Mouse (Mus musculus) heart, postnatal 36 days (tissue): ENCODE results near the gene Frmd4a. TPM values are rescaled to one million over a fixed set of nuclear protein-coding genes. Genes with fewer than 3 reads are reported as not detected.
"Not testable (repeated sequence)": the region's sequence is repeated elsewhere in the genome, so short reads cannot be mapped to it uniquely, and the experiment has no call there.

ENCODE experiments used
- DNase-seq, 2 experiments: peaks; one replicate each; pipeline ENCODE4 v3.0.0; 2021 to 2022
- intact Hi-C: fragments of 180-260 bp; cut with DNase I; formaldehyde crosslinking; loops from one replicate; pipeline ENCODE4 v1.15.1; 2025
- total RNA-seq, 2 experiments: library from RNA; stranded (reverse); gene quantifications; 2 replicates each; pipeline ENCODE4 v1.2.3; 2021

The Frmd4a gene
- total RNA-seq, 2 experiments from 2014 or later = 18.0 to 26.1 TPM

GRCm38 (mm10) chr2:4559211-4559882, 541.8 kb downstream of the Frmd4a start:
- DNase-seq = peak; percentile 83 to 87
- intact Hi-C loops = loop anchor here (1.0 to 5.0 kb wide), 5 partner anchors 11 to 162 kb away; no protein-coding TSS in a partner anchor

GRCm38 (mm10) chr2:4559883-4560247, 542.3 kb downstream of the Frmd4a start:
- no peak for DNase-seq
- intact Hi-C loops = loop anchor here (1.0 to 5.0 kb wide), 6 partner anchors 10 to 163 kb away; no protein-coding TSS in a partner anchor

GRCm38 (mm10) chr2:4560516-4560915, 543.0 kb downstream of the Frmd4a start:
- DNase-seq = not testable (repeated sequence)
- intact Hi-C loops = loop anchor here (2.0 kb wide), 1 partner anchor 60 kb away; no protein-coding TSS in a partner anchor

- intact Hi-C loops = loop anchor here (2.0 kb wide), 1 partner anchor 60 kb away; no protein-coding TSS in a partner anchor
- DNase-seq = no peak
Observed at GRCm38 (mm10) chr2:4561196-4561595, 543.7 kb downstream of the Frmd4a start.

- no peak for DNase-seq
- intact Hi-C loops = no loop called here
Observed at GRCm38 (mm10) chr2:4562373-4562772, 544.9 kb downstream of the Frmd4a start.

GRCm38 (mm10) chr2:4562826-4563225, 545.3 kb downstream of the Frmd4a start:
- intact Hi-C loops = no loop called here
- no peak for DNase-seq

- no peak for DNase-seq
- intact Hi-C loops = no loop called here
Observed at GRCm38 (mm10) chr2:4563322-4563721, 545.8 kb downstream of the Frmd4a start.

GRCm38 (mm10) chr2:4566260-4566955, 548.9 kb downstream of the Frmd4a start:
- intact Hi-C loops = no loop called here
- no peak for DNase-seq

- no peak for DNase-seq
- intact Hi-C loops = no loop called here
Observed at GRCm38 (mm10) chr2:4566956-4567680, 549.6 kb downstream of the Frmd4a start.

- intact Hi-C loops = no loop called here
- no peak for DNase-seq
Observed at GRCm38 (mm10) chr2:4568967-4569366, 551.5 kb downstream of the Frmd4a start.

GRCm38 (mm10) chr2:4570186-4570861, 552.8 kb downstream of the Frmd4a start:
- peak in 1 of 2 experiments; percentile 58 for DNase-seq
- intact Hi-C loops = loop anchor here (1.0 kb wide), 1 partner anchor 11 kb away; no protein-coding TSS in a partner anchor

- intact Hi-C loops = no loop called here
- no peak for DNase-seq
Observed at GRCm38 (mm10) chr2:4572498-4573263, 555.2 kb downstream of the Frmd4a start.

GRCm38 (mm10) chr2:4573386-4573785, 555.9 kb downstream of the Frmd4a start:
- no peak for DNase-seq
- intact Hi-C loops = no loop called here

- DNase-seq = no peak
- intact Hi-C loops = no loop called here
Observed at GRCm38 (mm10) chr2:4574251-4574650, 556.7 kb downstream of the Frmd4a start.

GRCm38 (mm10) chr2:4575163-4575562, 557.6 kb downstream of the Frmd4a start:
- DNase-seq = no peak
- intact Hi-C loops = no loop called here

GRCm38 (mm10) chr2:4575975-4576374, 558.5 kb downstream of the Frmd4a start:
- DNase-seq = no peak
- intact Hi-C loops = no loop called here

- DNase-seq = no peak
- intact Hi-C loops = no loop called here
Observed at GRCm38 (mm10) chr2:4578291-4578690, 560.8 kb downstream of the Frmd4a start.

GRCm38 (mm10) chr2:4579357-4580068, 562.0 kb downstream of the Frmd4a start:
- DNase-seq = no peak
- intact Hi-C loops = no loop called here

GRCm38 (mm10) chr2:4580666-4581065, 563.1 kb downstream of the Frmd4a start:
- no peak for DNase-seq
- intact Hi-C loops = no loop called here
